Mouse (Mus musculus) kidney, adult 8-10 months (tissue): Measurements from ENCODE around the gene Igfbpl1.
A peak's percentile ranks its signal among the peaks of the same experiment; 100 is the strongest.

Source experiments
- DNase-seq, 2 experiments: peaks; one replicate each; pipeline ENCODE4 v3.0.0; 2022

Gene Igfbpl1

GRCm38 (mm10) chr4:45826275-45827040 is at the start of gene Igfbpl1:
Igfbpl1 (minus strand) TSS chr4:45826923.
- no peak for DNase-seq

GRCm38 (mm10) chr4:45872147-45872546 is 45.4 kb upstream of the Igfbpl1 start:
- no peak for DNase-seq

- no peak for DNase-seq
Measured at GRCm38 (mm10) chr4:45869021-45869815, 42.5 kb upstream of the Igfbpl1 start.

- no peak for DNase-seq
Measured at GRCm38 (mm10) chr4:45867416-45867815, 40.7 kb upstream of the Igfbpl1 start.

GRCm38 (mm10) chr4:45861160-45861559 is 34.4 kb upstream of the Igfbpl1 start:
- no peak for DNase-seq

- DNase-seq = peak; percentile 69 to 82
Measured at GRCm38 (mm10) chr4:45855803-45856424, 29.2 kb upstream of the Igfbpl1 start.

GRCm38 (mm10) chr4:45853496-45854246 is 26.9 kb upstream of the Igfbpl1 start:
- DNase-seq = no peak

GRCm38 (mm10) chr4:45851640-45852051 is 24.9 kb upstream of the Igfbpl1 start:
- peak; percentile 78 to 79 for DNase-seq

- DNase-seq = no peak
Measured at GRCm38 (mm10) chr4:45849419-45849818, 22.7 kb upstream of the Igfbpl1 start.

- DNase-seq = peak; percentile 9 to 11
Measured at GRCm38 (mm10) chr4:45848825-45849156, 22.1 kb upstream of the Igfbpl1 start.

- no peak for DNase-seq
Measured at GRCm38 (mm10) chr4:45848109-45848824, 21.5 kb upstream of the Igfbpl1 start, which contains the start of gene Stra6l. Stra6l (plus strand) TSS chr4:45848664.

- DNase-seq = no peak
Measured at GRCm38 (mm10) chr4:45846263-45846662, 19.5 kb upstream of the Igfbpl1 start.

GRCm38 (mm10) chr4:45844355-45844754 is 17.6 kb upstream of the Igfbpl1 start:
- DNase-seq = peak in 1 of 2 experiments; percentile 24

GRCm38 (mm10) chr4:45833461-45833860 is 6.7 kb upstream of the Igfbpl1 start:
- DNase-seq = no peak

GRCm38 (mm10) chr4:45831996-45832395 is 5.3 kb upstream of the Igfbpl1 start:
- no peak for DNase-seq

GRCm38 (mm10) chr4:45829907-45830759 is 3.4 kb upstream of the Igfbpl1 start:
- no peak for DNase-seq

- DNase-seq = no peak
Measured at GRCm38 (mm10) chr4:45824761-45825556, 1.8 kb downstream of the Igfbpl1 start.

GRCm38 (mm10) chr4:45824049-45824760 is 2.5 kb downstream of the Igfbpl1 start:
- DNase-seq = no peak

- DNase-seq = no peak
Measured at GRCm38 (mm10) chr4:45822781-45823575, 3.7 kb downstream of the Igfbpl1 start.
